Mouse (Mus musculus): ENCODE data around the gene Asb14. TPM values are rescaled to one million over a fixed set of nuclear protein-coding genes. Genes with fewer than 3 reads are reported as not detected.

Asb14 gene
- 0.11 and 0.13 TPM in 2 replicates for polyA plus RNA-seq (2014; fragmentation: Nextera tagmentation; extraction: Ambion mirVana)

- DNase-seq (ENCODE audit: low spot score) (no peak), ATAC-seq (ENCODE audit: insufficient number of reproducible peaks, low FRiP score, low TSS enrichment, low read depth) (no peak)
- no peak within 1 kb of the TSS for H3K9ac ChIP-seq (ENCODE audit: low read length)
- no peak within 1 kb of the TSS for H3K27ac ChIP-seq (replicated peaks; ENCODE audit: low read depth, low read length)
- H3K27me3 ChIP-seq (ENCODE audit: control insufficient read depth, insufficient read depth, low read length) = no peaks in the 10 kb centered on the region
- 91% methylated on average over 4 of the region's 4 CpGs for WGBS
- H3K4me3 ChIP-seq (ENCODE audit: low read depth, low read length) = no peak within 1 kb of the TSS
- H3K9me3 ChIP-seq (ENCODE audit: control insufficient read depth, low read length) = no peaks in the 10 kb centered on the region
- no peak within 1 kb of the TSS for H3K4me2 ChIP-seq (ENCODE audit: low read depth, severe bottlenecking)
- no peaks in the 10 kb centered on the region for H3K4me1 ChIP-seq (ENCODE audit: control insufficient read depth, insufficient read depth, low read length)
- H3K36me3 ChIP-seq (ENCODE audit: control insufficient read depth, insufficient read depth, low read length) = no peaks in the 10 kb centered on the region
Measured at GRCm38 (mm10) chr14:26894392-26894791, at the start of gene Asb14. TSS of gene Asb14 (plus strand) at chr14:26894557.

GRCm38 (mm10) chr14:26853053-26853452 lies 41.3 kb upstream of the Asb14 start:
- DNase-seq (ENCODE audit: low spot score) (no peak), ATAC-seq (ENCODE audit: insufficient number of reproducible peaks, low FRiP score, low TSS enrichment, low read depth) (no peak)
- no peaks in the 10 kb centered on the region for H3K27me3 ChIP-seq (ENCODE audit: control insufficient read depth, insufficient read depth, low read length)
- no peak overlapping the region for H3K4me2 ChIP-seq (ENCODE audit: low read depth, severe bottlenecking)
- no peak overlapping the region for H3K9ac ChIP-seq (ENCODE audit: low read length)
- H3K36me3 ChIP-seq (ENCODE audit: control insufficient read depth, insufficient read depth, low read length) = no peaks in the 10 kb centered on the region
- H3K4me1 ChIP-seq (ENCODE audit: control insufficient read depth, insufficient read depth, low read length) = no peaks in the 10 kb centered on the region
- no peak overlapping the region for H3K27ac ChIP-seq (replicated peaks; ENCODE audit: low read depth, low read length)
- H3K4me3 ChIP-seq (ENCODE audit: low read depth, low read length) = no peak overlapping the region
- H3K9me3 ChIP-seq (ENCODE audit: control insufficient read depth, low read length) = no peaks in the 10 kb centered on the region
- WGBS = 78% methylated on average over 8 of the region's 8 CpGs

GRCm38 (mm10) chr14:26854066-26854465 lies 40.3 kb upstream of the Asb14 start:
- H3K27me3 ChIP-seq (ENCODE audit: control insufficient read depth, insufficient read depth, low read length) = no peaks in the 10 kb centered on the region
- no peak overlapping the region for H3K4me2 ChIP-seq (ENCODE audit: low read depth, severe bottlenecking)
- no peak overlapping the region for H3K27ac ChIP-seq (replicated peaks; ENCODE audit: low read depth, low read length)
- no peak overlapping the region for H3K9ac ChIP-seq (ENCODE audit: low read length)
- 82% methylated on average over 2 of the region's 2 CpGs for WGBS
- no peaks in the 10 kb centered on the region for H3K36me3 ChIP-seq (ENCODE audit: control insufficient read depth, insufficient read depth, low read length)
- H3K4me3 ChIP-seq (ENCODE audit: low read depth, low read length) = no peak overlapping the region
- ATAC-seq (ENCODE audit: insufficient number of reproducible peaks, low FRiP score, low TSS enrichment, low read depth) = no peak
- DNase-seq (ENCODE audit: low spot score) = no peak
- no peaks in the 10 kb centered on the region for H3K4me1 ChIP-seq (ENCODE audit: control insufficient read depth, insufficient read depth, low read length)
- H3K9me3 ChIP-seq (ENCODE audit: control insufficient read depth, low read length) = no peaks in the 10 kb centered on the region

GRCm38 (mm10) chr14:26858364-26858763 lies 36.0 kb upstream of the Asb14 start:
- no peaks in the 10 kb centered on the region for H3K9me3 ChIP-seq (ENCODE audit: control insufficient read depth, low read length)
- no peak overlapping the region for H3K9ac ChIP-seq (ENCODE audit: low read length)
- DNase-seq (ENCODE audit: low spot score) (no peak), ATAC-seq (ENCODE audit: insufficient number of reproducible peaks, low FRiP score, low TSS enrichment, low read depth) (no peak)
- H3K4me2 ChIP-seq (ENCODE audit: low read depth, severe bottlenecking) = no peak overlapping the region
- no peaks in the 10 kb centered on the region for H3K27me3 ChIP-seq (ENCODE audit: control insufficient read depth, insufficient read depth, low read length)
- 85% methylated on average over 2 of the region's 2 CpGs for whole genome bisulfite sequencing
- no peak overlapping the region for H3K4me3 ChIP-seq (ENCODE audit: low read depth, low read length)
- no peaks in the 10 kb centered on the region for H3K36me3 ChIP-seq (ENCODE audit: control insufficient read depth, insufficient read depth, low read length)
- H3K4me1 ChIP-seq (ENCODE audit: control insufficient read depth, insufficient read depth, low read length) = no peaks in the 10 kb centered on the region
- no peak overlapping the region for H3K27ac ChIP-seq (replicated peaks; ENCODE audit: low read depth, low read length)

- no peak for DNase-seq (ENCODE audit: low spot score)
- no peaks in the 10 kb centered on the region for H3K9me3 ChIP-seq (ENCODE audit: control insufficient read depth, low read length)
- no peaks in the 10 kb centered on the region for H3K4me1 ChIP-seq (ENCODE audit: control insufficient read depth, insufficient read depth, low read length)
- no peak overlapping the region for H3K4me3 ChIP-seq (ENCODE audit: low read depth, low read length)
- WGBS = 90% methylated on average over 3 of the region's 3 CpGs
- H3K4me2 ChIP-seq (ENCODE audit: low read depth, severe bottlenecking) = no peak overlapping the region
- no peaks in the 10 kb centered on the region for H3K36me3 ChIP-seq (ENCODE audit: control insufficient read depth, insufficient read depth, low read length)
- no peaks in the 10 kb centered on the region for H3K27me3 ChIP-seq (ENCODE audit: control insufficient read depth, insufficient read depth, low read length)
- H3K27ac ChIP-seq (replicated peaks; ENCODE audit: low read depth, low read length) = no peak overlapping the region
- ATAC-seq (ENCODE audit: insufficient number of reproducible peaks, low FRiP score, low TSS enrichment, low read depth) = no peak
- no peak overlapping the region for H3K9ac ChIP-seq (ENCODE audit: low read length)
Measured at GRCm38 (mm10) chr14:26859024-26859423, 35.3 kb upstream of the Asb14 start.

GRCm38 (mm10) chr14:26867356-26867755 lies 27.0 kb upstream of the Asb14 start:
- no peaks in the 10 kb centered on the region for H3K9me3 ChIP-seq (ENCODE audit: control insufficient read depth, low read length)
- no peaks in the 10 kb centered on the region for H3K27me3 ChIP-seq (ENCODE audit: control insufficient read depth, insufficient read depth, low read length)
- no peak overlapping the region for H3K9ac ChIP-seq (ENCODE audit: low read length)
- no peaks in the 10 kb centered on the region for H3K4me1 ChIP-seq (ENCODE audit: control insufficient read depth, insufficient read depth, low read length)
- no peaks in the 10 kb centered on the region for H3K36me3 ChIP-seq (ENCODE audit: control insufficient read depth, insufficient read depth, low read length)
- WGBS = 71% methylated on average over 9 of the region's 9 CpGs
- H3K27ac ChIP-seq (replicated peaks; ENCODE audit: low read depth, low read length) = no peak overlapping the region
- no peak overlapping the region for H3K4me2 ChIP-seq (ENCODE audit: low read depth, severe bottlenecking)
- DNase-seq (ENCODE audit: low spot score) = peak; percentile 33
- no peak overlapping the region for H3K4me3 ChIP-seq (ENCODE audit: low read depth, low read length)
- no peak for ATAC-seq (ENCODE audit: insufficient number of reproducible peaks, low FRiP score, low TSS enrichment, low read depth)

- Histone ChIP-seq H3K36me3 (ENCODE audit: control insufficient read depth, insufficient read depth, low read length) (no peaks in the 10 kb centered on the region), H3K27me3 (ENCODE audit: control insufficient read depth, insufficient read depth, low read length) (no peaks in the 10 kb centered on the region), H3K9ac (ENCODE audit: low read length) (no peak overlapping the region), H3K4me3 (ENCODE audit: low read depth, low read length) (no peak overlapping the region), H3K9me3 (ENCODE audit: control insufficient read depth, low read length) (no peaks in the 10 kb centered on the region), H3K4me2 (ENCODE audit: low read depth, severe bottlenecking) (no peak overlapping the region), H3K4me1 (ENCODE audit: control insufficient read depth, insufficient read depth, low read length) (no peaks in the 10 kb centered on the region), H3K27ac (replicated peaks; ENCODE audit: low read depth, low read length) (no peak overlapping the region)
- DNase-seq (ENCODE audit: low spot score) = no peak
- 84% methylated on average over 5 of the region's 5 CpGs for WGBS
- no peak for ATAC-seq (ENCODE audit: insufficient number of reproducible peaks, low FRiP score, low TSS enrichment, low read depth)
Measured at GRCm38 (mm10) chr14:26868299-26868698, 26.1 kb upstream of the Asb14 start.

GRCm38 (mm10) chr14:26878756-26879155 lies 15.6 kb upstream of the Asb14 start:
- DNase-seq (ENCODE audit: low spot score) = no peak
- Histone ChIP-seq H3K9me3 (ENCODE audit: control insufficient read depth, low read length) (no peaks in the 10 kb centered on the region), H3K9ac (ENCODE audit: low read length) (no peak overlapping the region), H3K4me3 (ENCODE audit: low read depth, low read length) (no peak overlapping the region), H3K4me2 (ENCODE audit: low read depth, severe bottlenecking) (no peak overlapping the region), H3K4me1 (ENCODE audit: control insufficient read depth, insufficient read depth, low read length) (no peaks in the 10 kb centered on the region), H3K36me3 (ENCODE audit: control insufficient read depth, insufficient read depth, low read length) (no peaks in the 10 kb centered on the region), H3K27ac (replicated peaks; ENCODE audit: low read depth, low read length) (no peak overlapping the region), H3K27me3 (ENCODE audit: control insufficient read depth, insufficient read depth, low read length) (no peaks in the 10 kb centered on the region)
- ATAC-seq (ENCODE audit: insufficient number of reproducible peaks, low FRiP score, low TSS enrichment, low read depth) = no peak
- 78% methylated on average over 4 of the region's 4 CpGs for WGBS

GRCm38 (mm10) chr14:26879976-26880375 lies 14.4 kb upstream of the Asb14 start:
- Histone ChIP-seq H3K9ac (ENCODE audit: low read length) (no peak overlapping the region), H3K4me3 (ENCODE audit: low read depth, low read length) (no peak overlapping the region), H3K36me3 (ENCODE audit: control insufficient read depth, insufficient read depth, low read length) (no peaks in the 10 kb centered on the region), H3K4me1 (ENCODE audit: control insufficient read depth, insufficient read depth, low read length) (no peaks in the 10 kb centered on the region), H3K27me3 (ENCODE audit: control insufficient read depth, insufficient read depth, low read length) (no peaks in the 10 kb centered on the region), H3K4me2 (ENCODE audit: low read depth, severe bottlenecking) (no peak overlapping the region), H3K27ac (replicated peaks; ENCODE audit: low read depth, low read length) (no peak overlapping the region), H3K9me3 (ENCODE audit: control insufficient read depth, low read length) (no peaks in the 10 kb centered on the region)
- WGBS = 75% methylated on average over 2 of the region's 2 CpGs
- DNase-seq (ENCODE audit: low spot score) = no peak
- ATAC-seq (ENCODE audit: insufficient number of reproducible peaks, low FRiP score, low TSS enrichment, low read depth) = no peak

Data from limb, embryonic 11.5 days (tissue).